Mouse (Mus musculus) intestine, embryonic 14.5 days (tissue): ENCODE results near the gene C1ql4. TPM values are rescaled to one million over a fixed set of nuclear protein-coding genes. Genes with fewer than 3 reads are reported as not detected.

ENCODE experiments used
- ATAC-seq: fragments of 200-750 bp; cut with Nextera tagmentation; replicated peaks from 2 replicates; pipeline ENCODE4 v1.8.0; 2017; ENCODE audit warnings: low read depth, moderate number of reproducible peaks, moderate TSS enrichment, moderate library complexity; ENCODE audit not compliant: low FRiP score, low TSS enrichment
- DNase-seq: peaks from one replicate; pipeline ENCODE4 v3.0.0-alpha.2; 2018; ENCODE audit warnings: low spot score
- H3K27ac ChIP-seq: fragments of 300-500 bp; sonication (generic); 2 replicates; pipeline ENCODE4 v1.5.1; 2014; ENCODE audit warnings: low read depth, mild to moderate bottlenecking, control low read depth
- H3K27me3 ChIP-seq: fragments of 300-500 bp; sonication (generic); replicated peaks from 2 replicates; pipeline ENCODE4 v1.6.1; 2014; ENCODE audit warnings: low read length, control low read depth; ENCODE audit not compliant: control insufficient read depth, insufficient read depth
- H3K36me3 ChIP-seq: fragments of 300-500 bp; sonication (generic); 2 replicates; pipeline ENCODE4 v1.6.1; 2014; ENCODE audit warnings: low read length, control low read depth; ENCODE audit not compliant: control insufficient read depth, insufficient read depth
- H3K4me1 ChIP-seq: fragments of 300-500 bp; sonication (generic); replicated peaks from 2 replicates; pipeline ENCODE4 v1.6.1; 2014; ENCODE audit warnings: low read length, control low read depth, mixed read lengths; ENCODE audit not compliant: control insufficient read depth, insufficient read depth
- H3K4me2 ChIP-seq: fragments of 300-500 bp; sonication (generic); 2 replicates; pipeline ENCODE4 v1.6.1; 2014; ENCODE audit warnings: low read length
- H3K4me3 ChIP-seq: fragments of 300-500 bp; sonication (generic); 2 replicates; pipeline ENCODE4 v1.5.1; 2014; ENCODE audit warnings: low read depth, low read length, control low read depth, mixed read lengths
- H3K9ac ChIP-seq: fragments of 300-500 bp; sonication (generic); 2 replicates; pipeline ENCODE4 v1.6.1; 2014; ENCODE audit warnings: mild to moderate bottlenecking, low read length
- H3K9me3 ChIP-seq: fragments of 300-500 bp; sonication (generic); 2 replicates; pipeline ENCODE4 v1.6.1; 2016; ENCODE audit warnings: low read length, control low read depth; ENCODE audit not compliant: control insufficient read depth
- WGBS: fragments of 180-500 bp; shearing (Covaris S2); extraction: QIAGEN DNeasy Blood & Tissue Kit; methylation state at CpG from one replicate; pipeline ENCODE4 v1.1.7; 2014; 5-methylcytosine and 5-hydroxymethylcytosine counted together
- polyA plus RNA-seq: library from polyadenylated mRNA; unstranded; fragments of >200 nt; fragmentation: Nextera tagmentation; extraction: Ambion mirVana; gene quantifications from 2 replicates; pipeline ENCODE4 v1.2.1, GENCODE M21; 2014

C1ql4 gene
- polyA plus RNA-seq, 1 experiment from 2014 or later = 0.16 TPM

DNA sequence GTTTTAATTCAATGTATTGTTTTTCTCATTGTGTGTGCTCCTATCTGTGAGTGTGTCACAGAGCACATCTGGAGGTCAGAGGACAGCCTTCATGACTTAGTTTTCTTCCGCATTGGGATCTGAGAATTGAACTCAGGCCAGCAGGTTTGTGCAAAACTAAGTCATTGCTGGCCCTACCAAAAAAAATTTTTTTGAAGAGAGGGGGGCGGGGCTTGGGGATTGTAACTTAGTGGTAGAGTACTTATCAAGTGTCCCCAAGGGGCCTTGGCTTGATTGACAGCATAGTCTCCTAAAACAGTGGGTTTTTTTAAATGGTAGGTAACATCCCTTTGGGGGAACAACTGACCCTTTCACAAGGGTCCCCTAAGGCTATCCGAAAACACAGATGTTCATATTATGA is 23.5 kb upstream of the C1ql4 start:
- Histone ChIP-seq H3K9ac (no peak overlapping the region), H3K4me3 (no peak overlapping the region), H3K4me2 (no peak overlapping the region), H3K9me3 (0 out of 2 replicates have a peak, but pooled peaks cover 2% of the 10 kb centered on the region), H3K4me1 (peaks cover 4% of the 10 kb centered on the region; the same call in 1 of the 2 replicates), H3K27me3 (no peaks in the 10 kb centered on the region), H3K36me3 (no peaks in the 10 kb centered on the region), H3K27ac (no peak overlapping the region)
- WGBS = 79% methylated on average over 3 of the region's 3 CpGs
- DNase-seq = no peak
- no peak for ATAC-seq

DNA sequence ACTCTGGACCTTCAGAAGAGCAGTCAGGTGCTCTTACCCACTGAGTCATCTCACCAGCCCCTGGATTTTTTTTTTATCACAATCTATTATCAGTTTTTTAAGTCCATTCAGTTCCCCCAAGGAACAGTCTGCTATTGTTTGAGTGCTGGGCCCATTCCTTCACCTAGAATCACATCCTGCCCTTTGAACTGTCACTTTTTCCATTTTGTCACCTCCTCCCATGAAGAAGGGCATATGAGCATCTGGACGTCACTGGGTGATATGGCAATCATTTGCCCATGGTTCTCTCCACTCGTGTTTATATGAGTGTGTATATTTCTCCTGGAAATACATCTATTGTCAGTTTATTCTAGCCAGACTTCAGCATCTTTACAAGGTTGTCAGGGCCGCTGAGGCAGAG is 20.2 kb upstream of the C1ql4 start:
- no peak overlapping the region for H3K4me2 ChIP-seq
- no peak overlapping the region for H3K4me3 ChIP-seq
- no peaks in the 10 kb centered on the region for H3K36me3 ChIP-seq
- no peak overlapping the region for H3K27ac ChIP-seq
- ATAC-seq (no peak), DNase-seq (no peak)
- no peaks in the 10 kb centered on the region for H3K4me1 ChIP-seq
- WGBS = 71% methylated on average over 3 of the region's 3 CpGs
- H3K9ac ChIP-seq = no peak overlapping the region
- 0 out of 2 replicates have a peak, but pooled peaks cover 2% of the 10 kb centered on the region for H3K9me3 ChIP-seq
- no peaks in the 10 kb centered on the region for H3K27me3 ChIP-seq

DNA sequence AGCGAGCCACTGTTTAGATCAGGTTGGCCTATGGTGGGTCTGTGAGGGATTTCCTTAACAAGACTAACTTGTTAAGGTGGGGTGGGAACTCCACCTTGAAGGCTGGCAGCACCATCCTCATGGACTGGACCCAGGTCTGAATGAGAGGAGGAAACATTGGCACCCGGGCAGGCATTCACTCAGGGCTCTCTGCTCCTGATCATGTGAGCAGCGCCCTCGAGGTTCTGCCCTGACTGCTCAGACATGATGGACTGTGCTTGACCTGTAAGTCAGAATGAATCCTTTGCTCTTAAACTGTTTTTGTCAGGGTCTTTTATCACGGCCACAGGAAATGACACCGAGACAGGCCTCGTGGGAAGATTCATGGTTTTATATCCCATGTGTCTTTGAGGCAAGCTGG is 17.6 kb upstream of the C1ql4 start:
- Histone ChIP-seq H3K4me3 (no peak overlapping the region), H3K9me3 (0 out of 2 replicates have a peak, but pooled peaks cover 2% of the 10 kb centered on the region), H3K4me2 (no peak overlapping the region), H3K4me1 (no peaks in the 10 kb centered on the region), H3K27ac (no peak overlapping the region), H3K27me3 (no peaks in the 10 kb centered on the region), H3K36me3 (no peaks in the 10 kb centered on the region), H3K9ac (no peak overlapping the region)
- ATAC-seq (no peak), DNase-seq (no peak)
- WGBS = 57% methylated on average over 7 of the region's 7 CpGs

DNA sequence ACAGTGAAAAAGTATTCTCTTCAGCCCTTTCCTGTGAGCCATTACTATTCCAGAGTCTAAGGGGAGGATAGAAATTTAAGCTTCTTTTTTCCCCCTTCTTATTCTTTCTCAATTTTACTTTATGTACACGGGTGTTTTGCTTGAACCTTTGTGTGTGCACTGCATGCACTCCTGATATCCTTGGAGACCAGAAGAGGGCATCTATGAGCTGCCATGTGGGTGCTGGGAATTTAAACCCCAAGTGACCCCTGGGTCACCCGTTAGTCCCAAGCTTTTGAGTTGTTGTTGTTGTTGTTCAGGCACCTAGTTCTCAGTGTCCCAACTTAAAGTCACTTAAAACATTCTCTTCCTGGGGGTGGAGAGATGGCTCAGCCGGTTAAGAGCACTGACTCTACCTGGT is 12.4 kb upstream of the C1ql4 start:
- peak overlapping the region; percentile 23; the same call in 1 of the 2 replicates for H3K9ac ChIP-seq
- DNase-seq (no peak), ATAC-seq (no peak)
- no peak overlapping the region for H3K27ac ChIP-seq
- H3K9me3 ChIP-seq = no peaks in the 10 kb centered on the region
- no peaks in the 10 kb centered on the region for H3K36me3 ChIP-seq
- 53% methylated on average over 3 of the region's 3 CpGs for WGBS
- H3K4me2 ChIP-seq = peak overlapping the region; percentile 29; the same call in 1 of the 2 replicates
- H3K27me3 ChIP-seq = peaks cover 51% of the 10 kb centered on the region
- peaks cover 17% of the 10 kb centered on the region for H3K4me1 ChIP-seq
- peak overlapping the region; percentile 10; the same call in 1 of the 2 replicates for H3K4me3 ChIP-seq

DNA sequence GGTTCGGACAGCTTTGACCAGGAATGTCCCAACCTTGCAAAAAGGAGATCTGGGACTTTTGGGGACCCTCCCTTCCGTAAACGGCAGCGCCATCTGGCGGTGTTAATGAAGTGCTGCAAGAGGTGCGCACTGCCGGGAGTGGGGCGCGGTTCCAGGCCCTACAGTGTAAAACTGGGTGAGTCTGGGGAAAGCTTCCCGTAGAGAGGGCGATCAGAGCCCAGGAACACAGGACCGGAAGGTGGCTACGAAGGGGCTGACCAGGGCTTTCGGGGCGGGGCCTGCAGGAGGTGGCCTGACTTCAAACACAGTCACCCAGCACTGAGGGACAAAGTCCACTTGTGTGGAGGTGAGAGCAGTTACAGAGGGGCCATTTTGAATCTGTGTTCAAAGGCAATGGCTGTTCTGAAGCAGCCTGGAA is 11.5 kb upstream of the C1ql4 start:
- Histone ChIP-seq H3K27ac (peak overlapping the region; percentile 71), H3K27me3 (peaks cover 58% of the 10 kb centered on the region)
- peak; percentile 88 for ATAC-seq

DNA sequence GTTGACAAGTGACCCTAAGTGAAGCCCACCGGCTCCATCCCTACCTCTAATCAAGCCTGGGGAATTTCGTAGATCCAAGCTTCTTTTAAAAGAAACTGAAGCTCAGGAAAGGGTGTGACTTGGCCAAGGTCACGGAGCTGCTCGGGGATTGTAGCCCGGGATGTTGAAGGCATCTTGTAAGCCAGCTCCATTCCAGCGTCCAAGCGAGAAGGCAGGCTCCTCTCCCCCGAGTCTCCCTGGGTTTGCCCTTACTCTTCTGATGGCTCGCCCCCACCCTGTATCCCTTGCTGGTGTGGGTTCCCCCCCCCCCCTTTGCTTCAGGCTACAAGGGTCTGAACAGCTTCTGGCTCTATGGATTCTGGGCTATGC is 10.9 kb upstream of the C1ql4 start:
- WGBS = under 1% methylated on average over 9 of the region's 9 CpGs
- peak overlapping the region; percentile 60 for H3K4me2 ChIP-seq
- H3K9ac ChIP-seq = no peak overlapping the region
- H3K4me3 ChIP-seq = peak overlapping the region; percentile 25
- DNase-seq (peak; percentile 78), ATAC-seq (peak; percentile 17; the same call in 1 of the 2 replicates)
- H3K4me1 ChIP-seq = peaks cover 22% of the 10 kb centered on the region
- no peak overlapping the region for H3K27ac ChIP-seq
- H3K27me3 ChIP-seq = peaks cover 63% of the 10 kb centered on the region
- H3K36me3 ChIP-seq = no peaks in the 10 kb centered on the region
- no peaks in the 10 kb centered on the region for H3K9me3 ChIP-seq

More for the DNA sequence above, 11.5 kb upstream of the C1ql4 start:
- Histone ChIP-seq H3K9ac (peak overlapping the region; percentile 23; the same call in 1 of the 2 replicates), H3K4me3 (peak overlapping the region; percentile 15; the same call in 1 of the 2 replicates), H3K36me3 (no peaks in the 10 kb centered on the region), H3K4me2 (peak overlapping the region; percentile 60), H3K9me3 (no peaks in the 10 kb centered on the region), H3K4me1 (peaks cover 22% of the 10 kb centered on the region)
- DNase-seq = peak; percentile 88
- 3% methylated on average over 15 of the region's 15 CpGs for WGBS

DNA sequence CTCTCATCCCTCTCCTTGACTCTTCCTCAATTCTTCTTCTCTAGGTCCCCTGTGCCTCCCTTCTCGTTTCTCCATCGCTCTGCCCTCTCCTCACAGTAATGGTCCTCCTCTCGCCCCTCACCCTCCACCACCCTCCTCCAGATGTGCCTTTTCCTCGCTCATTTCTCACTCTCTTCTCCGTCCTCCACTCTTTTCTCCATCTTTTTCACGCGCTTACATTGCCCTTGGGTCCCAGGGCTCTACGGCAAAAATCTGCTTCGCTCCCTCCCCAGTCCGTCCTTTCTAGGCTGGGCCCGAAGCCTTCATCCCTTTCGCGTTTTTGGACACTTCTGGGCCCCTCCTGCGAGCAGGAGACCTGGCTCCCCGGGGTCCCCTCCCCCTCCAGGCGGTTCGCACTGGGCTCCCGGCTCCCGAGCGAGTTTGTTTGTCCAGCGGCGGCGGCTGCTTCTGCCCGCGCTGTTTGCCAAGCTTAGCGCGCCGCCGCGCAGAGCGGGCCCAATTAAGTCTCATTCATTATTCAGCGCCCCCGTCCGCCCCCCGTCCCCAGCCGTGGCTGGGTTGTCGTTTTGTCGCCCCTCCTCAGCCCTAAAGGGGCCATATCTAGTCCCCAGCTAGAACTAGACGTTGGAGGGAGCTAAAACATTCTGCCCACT is 10.3 kb upstream of the C1ql4 start:
- under 1% methylated on average over 39 of the region's 39 CpGs for WGBS
- peak overlapping the region; percentile 60 for H3K4me2 ChIP-seq
- H3K4me3 ChIP-seq = peak overlapping the region; percentile 25
- peak; percentile 71 for DNase-seq
- H3K4me1 ChIP-seq = peaks cover 22% of the 10 kb centered on the region
- no peaks in the 10 kb centered on the region for H3K36me3 ChIP-seq
- peaks cover 68% of the 10 kb centered on the region for H3K27me3 ChIP-seq
- no peak for ATAC-seq
- no peak overlapping the region for H3K27ac ChIP-seq
- no peak overlapping the region for H3K9ac ChIP-seq
- no peaks in the 10 kb centered on the region for H3K9me3 ChIP-seq

DNA sequence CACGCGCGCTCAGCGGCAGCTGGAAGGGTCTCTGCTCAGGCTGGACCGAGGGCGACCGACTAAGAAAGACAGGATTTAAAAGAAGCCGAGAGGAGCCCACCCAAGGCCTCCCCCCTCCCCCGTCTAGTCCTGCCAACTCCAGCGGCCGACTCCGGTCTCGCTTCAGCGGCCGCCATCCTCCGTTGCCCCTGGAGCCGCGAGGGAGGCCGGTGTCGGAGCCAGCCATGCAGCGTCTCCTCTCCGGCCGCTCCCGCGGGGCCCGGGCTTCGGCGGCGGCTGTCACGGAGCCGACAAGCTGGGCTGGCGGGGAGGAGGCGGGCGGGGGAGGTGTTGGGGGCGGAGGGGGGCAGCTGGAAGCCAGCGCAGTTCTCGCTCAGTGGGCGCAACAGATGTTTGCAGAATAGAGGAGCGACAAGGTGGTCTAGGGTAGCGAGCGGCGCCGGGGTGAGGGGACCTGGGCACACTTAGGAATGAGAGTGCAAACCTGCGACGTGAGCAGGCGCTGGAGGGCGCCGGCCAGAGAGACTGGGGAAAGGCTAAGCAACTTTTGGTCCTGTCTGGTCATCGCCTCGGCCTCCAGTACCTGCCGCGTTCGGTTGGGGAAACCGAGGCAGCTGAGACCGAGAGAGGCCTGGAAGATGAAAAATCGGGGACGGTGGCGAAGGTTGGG is 9.3 kb upstream of the C1ql4 start:
- Histone ChIP-seq H3K27ac (no peak overlapping the region), H3K4me1 (peaks cover 22% of the 10 kb centered on the region), H3K4me3 (peak overlapping the region; percentile 35), H3K9ac (no peak overlapping the region), H3K36me3 (no peaks in the 10 kb centered on the region), H3K9me3 (no peaks in the 10 kb centered on the region), H3K4me2 (peak overlapping the region; percentile 60), H3K27me3 (peaks cover 78% of the 10 kb centered on the region)
- DNase-seq (peak; percentile 81), ATAC-seq (no peak)
- under 1% methylated on average over 45 of the region's 58 CpGs for WGBS
